Mouse (Mus musculus): ENCODE results near the gene Tek. TPM values are rescaled to one million over a fixed set of nuclear protein-coding genes. Genes with fewer than 3 reads are reported as not detected.

The Tek gene
- 6.3 and 7.9 TPM in 2 replicates for polyA plus RNA-seq (2015; fragmentation: Nextera tagmentation; extraction: Ambion mirVana)

GRCm38 (mm10) chr4:94738838-94739731 is at the start of gene Tek:
TSS of gene Tek (plus strand) at chr4:94739289.

Other genes with a start within 250 kb of the Tek start
- gene Gm10306, start 182.7 kb upstream of the Tek start, polyA plus RNA-seq (2015; fragmentation: Nextera tagmentation; extraction: Ambion mirVana), result not detected in 2 replicates
- gene Caap1, start 182.5 kb upstream of the Tek start, polyA plus RNA-seq (2015; fragmentation: Nextera tagmentation; extraction: Ambion mirVana), result 8.4 and 10.5 TPM in 2 replicates
- 44.5 and 50.1 TPM in 2 replicates for gene Plaa, start 136.0 kb upstream of the Tek start, polyA plus RNA-seq (2015; fragmentation: Nextera tagmentation; extraction: Ambion mirVana)
- gene Ift74, start 124.8 kb upstream of the Tek start, polyA plus RNA-seq (2015; fragmentation: Nextera tagmentation; extraction: Ambion mirVana), result 15.5 and 18.5 TPM in 2 replicates
- gene Lrrc19, start 89.1 kb upstream of the Tek start, polyA plus RNA-seq (2015; fragmentation: Nextera tagmentation; extraction: Ambion mirVana), result 0.16 and 0.18 TPM in 2 replicates
- gene Eqtn, start 189.6 kb downstream of the Tek start, polyA plus RNA-seq (2015; fragmentation: Nextera tagmentation; extraction: Ambion mirVana), result 0.15 TPM in 1 of 2 replicates, not detected in the other
- 12.9 and 13.5 TPM in 2 replicates for gene Mysm1, start 239.8 kb downstream of the Tek start, polyA plus RNA-seq (2015; fragmentation: Nextera tagmentation; extraction: Ambion mirVana)